Mouse (Mus musculus) heart, postnatal 4 days (tissue): ENCODE results near the gene Zfp579. TPM values are rescaled to one million over a fixed set of nuclear protein-coding genes. Genes with fewer than 3 reads are reported as not detected.
"Not testable (repeated sequence)": the region's sequence is repeated elsewhere in the genome, so short reads cannot be mapped to it uniquely, and the experiment has no call there.

Experiments used
- DNase-seq: peaks from one replicate; pipeline ENCODE4 v3.0.0; 2021
- total RNA-seq, 2 experiments: library from RNA; stranded (reverse); gene quantifications; 2 replicates each; pipeline ENCODE4 v1.2.3; 2021

The Zfp579 gene
- total RNA-seq, 2 experiments from 2014 or later: 28.4 to 38.0 TPM

DNA sequence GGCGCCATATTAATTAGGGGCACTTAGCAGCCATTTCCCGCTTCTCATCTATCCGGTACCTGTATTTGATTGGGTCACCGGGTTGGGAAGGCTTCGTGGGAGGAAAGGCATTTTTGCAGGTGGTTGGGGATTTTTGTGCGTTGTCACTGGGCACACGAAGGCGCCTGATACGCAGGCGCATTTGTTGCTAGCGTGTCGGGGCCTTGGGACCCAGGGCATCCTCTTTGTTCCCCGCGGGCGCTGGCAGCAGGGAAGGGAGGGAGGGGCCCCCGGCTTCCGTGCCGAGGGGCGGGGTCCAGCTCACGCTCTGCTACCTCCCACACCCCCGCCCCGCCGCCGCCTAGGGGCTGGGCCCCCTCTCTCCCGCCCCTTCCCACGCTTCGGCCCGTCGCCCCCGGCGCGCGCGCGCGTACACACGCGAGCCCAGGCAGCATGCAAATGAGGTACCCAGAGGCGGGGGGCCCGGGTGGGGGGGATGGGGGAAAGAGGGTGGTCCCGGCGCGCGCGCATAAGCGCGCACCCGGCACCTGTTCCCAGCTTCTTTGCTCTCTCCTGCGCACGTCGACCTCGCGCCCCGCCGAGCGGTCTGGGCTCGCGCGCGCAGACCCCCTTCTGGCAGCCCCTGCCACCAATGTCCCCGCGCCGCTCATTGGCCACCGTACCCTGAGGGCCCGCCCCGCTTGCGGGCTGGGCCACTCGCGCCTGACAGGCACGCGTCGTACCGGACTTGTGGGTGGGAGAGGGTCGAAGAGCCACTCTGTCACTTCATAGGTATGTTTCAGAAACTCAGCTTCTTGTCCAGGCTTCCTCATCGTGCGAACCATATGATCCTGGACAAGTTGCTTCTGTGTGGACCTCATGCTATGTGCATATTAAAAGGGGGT, 19.4 kb upstream of the Zfp579 start, which contains the start of gene Gm44973:
TSS of gene Gm44973 (plus strand) at position 379 of the 884 bp plus-strand sequence.
- peak; percentile 95 for DNase-seq

DNA sequence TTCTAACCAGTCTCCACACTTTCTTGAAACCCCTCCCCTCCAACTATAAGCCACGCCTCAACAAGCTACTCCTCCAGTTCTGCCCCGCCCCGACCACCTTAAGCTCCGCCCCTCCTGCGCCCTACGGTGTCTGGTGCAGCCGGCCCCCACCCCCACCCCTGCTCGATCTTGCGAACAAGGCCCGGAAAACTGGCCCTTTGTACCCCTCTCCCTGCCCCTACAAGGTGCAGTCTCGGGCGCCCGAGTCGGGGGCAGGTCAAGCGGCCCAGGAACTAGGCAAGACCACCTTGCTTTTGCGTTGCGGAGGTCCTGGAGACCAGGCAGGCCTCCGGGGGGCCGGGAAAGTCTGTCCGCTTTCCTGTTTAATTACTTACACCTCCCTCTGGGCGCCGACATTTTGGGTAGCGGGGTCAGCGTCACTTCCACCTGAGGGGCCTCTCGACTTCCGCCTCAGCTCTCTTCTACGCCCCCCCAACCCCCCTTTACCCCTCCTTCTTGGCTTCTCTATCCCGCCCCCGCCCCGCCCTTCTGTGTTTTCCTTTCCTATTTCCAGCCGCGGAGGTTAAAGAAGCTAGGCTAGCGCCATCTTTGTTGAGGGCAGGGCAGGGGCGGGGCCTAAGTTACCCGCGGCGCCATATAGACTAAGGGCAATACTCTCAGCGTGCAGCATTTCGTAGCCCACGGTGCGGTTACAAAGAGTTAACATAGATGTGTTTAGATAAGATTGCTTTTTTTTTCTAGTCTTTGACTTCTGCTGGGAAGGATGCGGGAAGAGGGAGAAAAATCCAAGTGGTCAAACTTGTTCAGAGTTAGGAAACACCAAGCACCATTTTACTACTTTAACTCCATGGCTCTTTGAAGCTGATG, 18.5 kb upstream of the Zfp579 start, which contains the start of the genes Zfp524 and Fiz1:
TSS of gene Zfp524 (plus strand) at position 165 of the 867 bp plus-strand sequence.
TSS of gene Fiz1 (minus strand) at position 447 of the 867 bp plus-strand sequence.
- DNase-seq: peak; percentile 98

DNA sequence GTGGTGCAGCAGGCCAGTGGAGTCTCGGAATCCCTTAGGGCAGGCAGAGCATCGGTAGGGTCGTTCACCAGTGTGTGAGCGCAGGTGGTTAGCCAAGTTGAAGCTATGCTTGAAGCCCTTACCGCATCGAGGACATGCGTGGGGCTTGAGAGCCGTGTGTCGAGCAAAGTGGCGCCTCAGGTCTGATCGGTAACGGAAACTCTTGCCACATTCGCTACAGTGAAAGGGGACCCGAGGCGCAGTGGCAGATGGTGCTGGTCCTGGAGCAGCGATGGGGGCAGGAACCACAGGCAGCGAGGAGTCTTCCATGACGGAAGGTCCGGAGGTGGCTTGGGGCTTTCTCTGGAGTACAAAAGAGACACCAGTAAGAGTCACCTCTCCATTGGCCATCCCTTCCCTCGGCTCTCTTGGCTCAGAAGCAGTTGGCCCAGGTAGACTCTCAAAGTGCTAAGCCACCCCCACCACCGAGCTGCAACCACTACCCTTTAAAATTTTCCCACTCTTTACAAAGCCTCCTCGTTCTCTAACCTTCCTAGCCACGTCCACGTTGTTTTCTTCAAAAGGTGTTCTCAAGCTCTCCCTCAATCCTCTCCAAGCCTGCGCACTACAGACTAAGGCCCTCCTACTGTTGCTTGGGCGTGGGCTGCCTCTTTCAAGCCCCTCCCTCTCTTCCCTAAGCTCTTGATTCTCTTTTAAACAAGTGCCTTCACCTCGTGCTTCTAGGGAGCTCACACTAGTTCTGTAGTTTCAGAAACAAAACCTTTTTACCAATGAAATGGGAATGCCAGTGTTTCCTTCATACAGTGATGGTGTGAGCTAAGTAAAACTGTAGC, 16.9 kb upstream of the Zfp579 start:
- DNase-seq: no peak

DNA sequence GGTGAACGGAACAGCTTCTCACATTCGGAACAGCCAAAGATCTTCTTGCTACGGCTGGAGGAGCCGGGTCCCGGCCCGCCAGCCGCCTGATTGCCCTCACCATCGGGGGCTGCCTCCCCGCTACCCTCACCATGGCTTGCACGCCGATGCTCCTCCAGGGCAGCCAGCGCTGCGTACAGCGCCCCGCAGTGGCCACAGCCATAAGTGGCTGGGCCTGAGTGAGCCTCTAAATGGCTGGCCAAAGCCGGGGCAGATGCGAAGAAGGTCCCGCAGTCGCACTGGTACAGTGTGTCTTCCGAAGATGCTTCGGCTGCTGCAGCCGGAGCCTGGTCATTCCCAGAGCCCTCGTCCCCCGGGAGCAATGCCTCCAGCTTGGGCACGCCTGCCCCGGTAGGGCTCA, 12.3 kb upstream of the Zfp579 start:
- DNase-seq: no peak

DNA sequence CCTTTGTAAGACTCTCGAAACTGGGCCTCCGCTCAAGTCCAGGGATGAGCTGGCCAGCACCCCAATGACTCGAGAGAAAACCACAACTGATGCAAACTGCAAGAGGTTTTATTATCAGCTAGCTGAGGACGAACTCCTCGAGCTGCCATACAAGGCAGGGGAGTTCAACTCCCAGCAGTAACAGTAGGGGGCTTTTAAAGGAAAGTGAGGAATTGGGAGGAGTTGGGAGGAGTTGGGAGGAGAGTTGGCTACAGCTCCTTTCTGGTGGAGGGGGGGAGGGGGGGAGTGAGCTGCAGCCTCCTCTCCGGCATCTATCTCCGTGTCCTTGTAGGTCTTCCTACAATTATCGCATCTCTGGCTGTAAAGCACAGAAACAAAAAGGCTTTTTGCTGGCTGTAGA, 6.9 kb upstream of the Zfp579 start:
- DNase-seq: not testable (repeated sequence)

DNA sequence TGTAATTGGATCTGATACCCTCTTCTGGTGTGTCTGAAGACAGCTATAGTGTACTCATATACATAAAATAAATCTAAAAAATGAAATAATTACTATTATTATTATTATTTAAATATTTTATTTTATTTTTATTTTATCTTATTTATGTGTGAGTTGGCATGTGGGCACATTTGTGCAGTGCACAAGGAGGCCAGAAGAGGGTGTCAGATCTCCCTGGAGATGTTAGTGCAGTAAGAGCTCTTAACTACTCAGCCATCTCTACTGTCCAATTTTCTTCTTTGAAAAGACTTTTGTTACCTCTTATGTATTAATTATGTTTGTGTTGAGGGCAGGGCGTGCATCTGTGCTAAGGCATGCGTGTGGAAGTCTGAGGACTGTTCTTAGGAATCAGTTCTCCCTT, 3.9 kb upstream of the Zfp579 start:
- no peak for DNase-seq

DNA sequence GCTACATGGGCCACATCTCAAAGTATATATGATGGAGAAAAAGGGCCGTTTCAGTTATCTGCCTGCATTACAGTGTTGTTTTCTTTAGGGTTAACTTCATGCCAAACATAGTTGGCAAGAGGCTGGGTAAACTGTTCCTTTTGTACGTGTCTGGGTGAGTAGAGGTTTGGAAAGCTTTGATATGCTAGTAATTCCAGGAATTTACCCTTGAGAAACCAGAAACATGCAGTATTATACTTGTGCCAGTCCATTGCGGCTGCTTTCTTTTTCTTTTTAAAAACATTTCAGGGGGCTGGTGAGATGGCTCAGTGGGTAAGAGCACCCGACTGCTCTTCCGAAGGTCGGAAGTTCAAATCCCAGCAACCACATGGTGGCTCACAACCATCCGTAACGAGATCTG, 976 bp upstream of the Zfp579 start:
- DNase-seq: no peak

DNA sequence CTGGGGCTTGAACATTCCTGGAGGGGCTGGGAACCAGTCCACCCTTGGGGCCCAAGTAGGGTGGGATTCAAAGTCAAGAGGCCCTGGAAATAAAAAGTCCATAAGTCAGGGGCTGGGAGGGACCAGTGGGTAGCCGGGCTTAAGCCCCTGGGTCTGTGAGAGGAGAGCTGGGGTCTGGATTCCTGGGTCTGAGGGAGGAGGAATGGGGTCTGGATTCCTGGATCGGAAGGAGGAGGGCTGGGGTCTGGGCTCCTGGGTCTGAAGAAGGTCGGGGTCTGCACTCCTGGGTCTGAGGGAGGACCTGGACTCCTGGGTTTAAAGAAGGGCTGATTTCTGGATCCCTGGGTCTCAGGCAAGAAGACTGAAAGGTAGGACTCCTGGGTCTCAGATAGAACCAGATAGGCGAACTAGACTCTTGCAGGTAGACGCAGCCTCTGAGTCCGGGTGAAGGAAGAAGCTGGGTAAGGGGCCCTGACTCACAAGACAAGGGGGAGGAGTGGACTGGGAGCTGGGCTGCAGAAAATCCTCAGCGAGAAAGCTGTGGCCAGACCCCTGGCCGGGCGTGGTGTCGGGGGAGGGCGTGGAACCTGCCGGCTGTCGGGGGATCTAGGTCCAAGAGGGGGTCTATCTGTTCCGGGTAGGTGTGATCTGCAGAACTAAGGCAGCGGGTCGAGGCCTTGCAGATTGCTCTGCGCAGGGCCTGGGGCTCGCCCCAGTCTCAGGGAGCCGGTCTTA, 523 bp downstream of the Zfp579 start:
- no peak for DNase-seq

DNA sequence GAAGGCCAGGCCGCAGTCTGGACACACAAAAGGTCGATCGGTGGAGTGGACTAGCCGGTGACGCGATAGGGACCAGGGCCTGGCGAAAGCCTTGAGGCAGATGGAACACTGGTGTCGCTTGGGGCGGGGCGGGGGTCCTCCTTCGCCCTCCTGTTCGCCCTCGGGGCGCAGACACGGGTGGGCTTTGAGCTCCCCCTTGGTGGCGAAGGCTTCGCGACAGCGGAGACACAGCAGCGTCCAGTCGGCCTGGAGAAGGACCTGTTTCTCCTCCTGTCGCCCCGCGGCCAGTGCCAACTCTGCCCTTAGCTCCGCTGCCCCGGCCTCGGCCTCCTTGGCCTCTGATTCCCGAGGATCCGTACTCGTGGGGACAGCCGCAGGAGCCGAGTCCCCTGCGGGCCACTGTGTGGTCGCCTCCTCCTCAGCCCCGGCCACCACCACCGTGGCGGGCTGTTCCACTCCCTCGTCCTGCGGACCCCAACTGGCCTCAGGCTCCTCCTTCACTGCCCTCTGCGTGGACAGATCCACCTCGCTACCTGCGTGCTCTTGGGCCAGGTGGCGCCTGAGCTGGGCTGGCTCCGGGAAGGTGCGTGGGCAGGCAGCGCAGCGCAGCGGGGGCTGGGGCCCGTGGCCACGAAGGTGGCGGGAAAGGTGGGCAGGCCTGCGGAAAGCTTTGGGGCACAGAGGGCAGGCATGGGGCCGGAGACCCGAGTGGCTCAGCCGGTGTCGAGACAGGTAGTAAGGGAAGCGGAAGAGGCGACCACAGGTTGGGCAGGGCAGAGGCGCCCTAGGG, 1.8 kb downstream of the Zfp579 start:
- DNase-seq: no peak

DNA sequence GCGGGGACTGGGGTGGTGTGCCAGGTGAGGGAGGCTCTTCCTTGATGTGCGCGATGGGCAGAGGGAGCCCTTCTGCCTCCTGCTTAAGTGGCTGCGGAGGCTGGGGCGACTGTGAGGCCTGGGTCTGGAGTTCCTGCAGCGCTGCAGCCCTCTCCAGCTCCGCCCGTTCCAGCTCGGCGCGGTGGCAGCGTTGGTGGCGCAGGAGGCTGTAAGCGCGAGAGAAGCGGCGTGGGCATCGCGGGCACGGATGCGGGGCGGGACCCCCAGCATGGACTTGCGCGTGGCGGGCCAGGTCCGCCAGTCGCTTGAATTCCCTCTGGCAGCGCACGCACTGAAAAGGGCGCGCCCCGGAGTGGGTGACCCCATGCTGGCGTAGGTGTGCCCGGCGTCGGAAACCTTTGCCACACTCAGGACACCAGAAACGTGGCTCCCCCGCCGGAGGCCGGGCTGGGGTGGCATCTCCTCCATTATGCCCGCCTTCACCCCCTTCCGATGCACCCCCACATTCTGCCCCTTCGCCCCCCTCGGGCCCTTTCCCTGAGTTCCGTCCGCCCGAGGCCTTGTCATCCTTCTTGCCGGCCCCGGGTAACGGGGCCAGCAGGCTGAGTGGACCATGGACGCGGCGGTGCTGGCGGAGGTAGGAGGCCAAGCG, 2.5 kb downstream of the Zfp579 start:
- no peak for DNase-seq

DNA sequence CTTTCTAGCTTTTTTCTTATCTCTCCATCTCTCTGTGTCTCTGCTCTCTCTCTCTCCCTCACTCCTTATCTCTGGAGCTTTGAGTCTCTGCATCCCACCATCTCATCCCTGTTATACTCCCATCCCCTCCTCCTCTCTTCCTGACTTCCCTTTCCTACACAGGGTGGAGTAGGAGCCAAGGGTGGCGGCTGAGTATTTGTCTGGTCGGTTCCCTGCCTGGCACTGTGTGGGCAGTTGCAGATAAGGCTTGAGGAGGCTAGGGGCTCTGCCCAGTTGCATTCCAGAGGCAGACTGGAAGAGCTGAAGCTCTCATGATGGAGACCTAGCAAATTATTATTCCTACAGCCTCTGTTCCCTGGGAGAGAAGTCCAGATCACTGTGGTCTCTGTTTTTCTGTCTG, 7.7 kb downstream of the Zfp579 start:
- DNase-seq: no peak

DNA sequence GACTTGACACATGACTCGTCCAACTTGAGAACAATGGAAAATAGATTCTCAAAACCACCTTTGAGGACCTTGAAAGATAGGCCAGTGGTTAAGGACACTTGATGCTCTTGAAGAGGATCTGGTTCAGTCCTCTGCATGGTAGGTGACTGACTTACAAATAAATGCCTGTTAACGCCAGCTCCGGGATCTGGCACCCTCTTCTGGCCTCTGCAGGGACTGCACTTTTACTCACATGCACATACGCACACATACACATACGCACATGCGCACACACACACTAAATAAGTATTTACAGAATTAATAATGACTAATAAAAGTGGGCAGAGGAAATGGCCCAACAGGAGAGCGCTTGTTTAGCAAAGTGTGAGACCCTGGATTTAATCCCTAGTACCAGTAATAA, 19.1 kb downstream of the Zfp579 start:
- no peak for DNase-seq

DNA sequence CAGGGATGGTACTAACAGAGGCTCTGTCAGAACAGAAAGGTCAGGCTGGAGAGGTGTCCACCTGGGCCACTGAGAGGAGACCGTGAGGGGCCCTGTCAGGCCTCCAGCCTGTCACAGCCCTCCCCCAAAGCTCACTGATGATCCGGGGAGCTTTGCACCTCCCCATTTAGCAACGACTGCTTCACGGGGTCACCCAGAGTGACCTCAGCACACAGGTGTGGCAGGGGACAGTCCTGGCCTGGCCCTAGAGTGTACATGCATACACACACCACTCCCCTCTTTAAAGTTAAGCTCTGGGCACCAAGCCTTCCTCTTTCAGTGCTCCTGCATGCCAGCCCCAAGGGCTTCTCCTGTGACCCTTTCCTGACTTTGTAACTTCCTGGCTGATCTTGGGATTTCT, 20.5 kb downstream of the Zfp579 start:
- DNase-seq: no peak

DNA sequence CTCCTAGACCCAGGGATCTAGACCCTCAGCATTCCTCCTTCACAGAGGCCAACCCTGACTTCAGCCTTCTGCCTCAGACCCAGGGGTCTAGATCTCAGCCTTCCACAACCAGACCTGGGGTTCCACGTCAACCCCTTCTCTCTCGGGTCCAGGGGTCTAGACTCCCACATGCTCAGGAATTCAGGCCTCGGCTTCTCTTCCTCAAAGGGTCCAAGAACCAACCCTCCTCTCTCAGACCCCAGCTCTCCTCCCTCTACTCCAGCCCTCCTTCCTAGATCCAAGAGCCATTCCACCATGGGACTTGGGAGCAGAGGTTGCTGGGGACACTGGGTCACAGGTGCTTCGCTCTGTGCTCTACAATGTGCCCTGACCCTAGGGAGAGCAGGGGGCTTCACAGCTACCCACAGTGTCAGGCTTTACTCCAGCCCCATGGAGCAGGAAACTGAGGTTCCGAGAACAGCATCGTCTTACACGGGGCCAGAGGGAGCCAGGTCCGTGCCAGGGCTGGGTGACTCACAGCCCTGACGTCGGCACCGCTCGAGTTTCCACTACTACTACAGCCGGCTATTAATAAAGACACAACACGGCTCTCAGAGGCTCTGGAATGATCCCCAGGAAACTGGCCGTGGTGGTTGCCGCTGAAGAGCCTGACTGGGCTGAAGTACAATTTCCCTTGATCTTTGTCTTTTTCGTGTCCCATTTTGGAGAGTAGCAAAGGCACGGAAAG, 23.5 kb downstream of the Zfp579 start:
- DNase-seq: peak; percentile 82

DNA sequence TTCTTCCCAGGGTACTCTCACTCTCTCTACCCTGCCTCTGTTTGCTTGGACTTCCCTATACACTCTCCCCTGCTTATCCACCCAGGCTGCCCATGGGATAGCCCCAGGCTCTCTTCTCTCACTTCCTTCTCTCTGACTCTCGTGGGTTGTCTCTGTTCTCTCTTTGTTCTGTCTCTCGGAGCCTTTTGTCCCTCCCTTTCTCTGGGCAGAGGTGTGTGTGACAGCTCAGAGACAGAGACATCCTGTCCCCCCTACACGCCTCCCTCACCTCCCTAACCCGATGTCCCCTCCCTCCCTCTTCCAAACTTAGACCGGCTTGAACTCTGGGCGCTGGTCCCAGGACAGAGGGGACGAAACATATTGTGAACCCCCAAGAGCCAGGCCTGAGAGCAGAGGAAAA, 24.2 kb downstream of the Zfp579 start:
- DNase-seq: peak; percentile 54

DNA sequence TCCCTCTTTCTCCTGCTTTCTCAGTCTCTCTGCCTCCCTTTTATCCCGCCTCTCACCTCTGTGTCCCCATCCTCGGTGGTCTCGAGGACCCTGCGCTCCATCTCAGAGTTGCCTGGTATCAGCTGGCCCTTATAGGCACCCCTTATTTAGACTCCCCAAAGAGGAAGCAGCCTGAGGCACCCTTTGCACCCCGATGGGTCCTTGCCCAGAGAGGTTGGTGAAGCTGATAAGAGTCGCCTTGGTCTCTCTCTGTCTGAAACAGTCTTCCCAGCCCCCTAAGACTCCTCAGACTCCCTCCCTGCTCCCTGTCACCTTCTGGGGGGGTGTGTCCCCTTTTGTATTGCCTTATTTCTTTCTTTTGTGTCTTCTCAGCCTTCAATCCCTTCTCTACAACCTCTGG, 24.9 kb downstream of the Zfp579 start, which contains the start of gene Sbk3:
TSS of gene Sbk3 (minus strand) at position 101 of the 400 bp plus-strand sequence.
- no peak for DNase-seq

DNA sequence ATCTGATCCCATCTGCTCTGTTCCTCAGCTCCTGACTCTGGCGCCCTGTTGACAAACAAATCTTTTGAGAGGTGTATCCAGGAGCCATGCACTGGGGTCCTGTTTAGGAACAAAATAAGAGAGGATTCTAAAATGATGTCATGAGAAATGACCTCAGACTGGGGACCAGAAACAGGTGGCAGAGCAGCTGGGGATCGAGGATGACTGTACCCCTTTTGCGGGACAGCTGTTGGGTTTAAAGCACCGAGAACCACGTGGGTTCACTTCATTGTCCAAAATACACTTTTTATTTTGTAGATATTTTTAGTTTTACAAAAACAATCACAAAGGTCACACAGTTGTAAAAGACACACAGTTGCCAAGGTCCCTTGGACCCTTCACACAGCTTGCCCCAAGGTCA, 31.0 kb downstream of the Zfp579 start:
- DNase-seq: no peak

DNA sequence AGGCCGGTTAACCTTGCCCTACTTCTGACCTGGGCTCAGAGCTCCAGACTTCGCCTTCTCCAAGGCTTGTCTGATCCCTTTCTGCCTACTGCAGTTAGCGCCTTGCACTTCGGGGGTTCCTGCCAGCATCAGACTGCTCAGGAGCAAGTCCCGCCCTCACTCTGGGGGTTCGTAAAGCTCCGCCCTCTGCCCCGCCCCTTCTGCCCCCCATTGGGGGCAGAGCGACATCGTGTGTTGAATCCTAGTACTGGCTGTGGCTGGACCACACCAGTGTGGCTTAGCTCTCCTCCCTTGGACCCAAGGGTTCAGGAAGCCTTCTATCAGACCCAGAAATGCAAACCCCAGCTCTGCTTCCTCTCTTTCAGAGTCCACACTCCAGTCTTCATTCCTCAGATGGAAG, 31.7 kb downstream of the Zfp579 start, which contains the start of gene Sbk2:
TSS of gene Sbk2 (minus strand) at position 135 of the 400 bp plus-strand sequence.
- DNase-seq: peak; percentile 91

DNA sequence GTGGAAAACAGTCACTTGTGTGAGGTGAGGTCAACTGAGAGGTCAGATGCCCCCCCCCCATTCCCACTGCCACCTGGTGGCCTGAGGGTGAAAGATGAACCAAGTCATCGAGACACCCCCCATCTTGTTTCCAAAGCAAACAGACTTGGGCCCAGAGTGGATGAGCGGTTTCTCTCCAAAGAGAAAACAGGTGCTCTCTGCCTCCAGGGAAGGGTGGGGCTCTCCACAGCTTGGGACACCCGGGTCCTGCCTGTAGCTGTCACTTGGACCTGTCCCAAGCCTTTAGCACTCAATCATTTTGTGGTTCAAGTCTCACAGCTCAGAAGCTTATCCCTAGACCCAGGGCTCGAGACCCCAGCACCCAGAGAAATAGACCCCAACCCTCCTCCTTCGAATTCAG, 32.4 kb downstream of the Zfp579 start:
- no peak for DNase-seq
